Mouse (Mus musculus) erythroblast, embryonic 14.5 days (primary cell): ENCODE measurements around the gene Jmjd8.

Experiments used
- GATA1 ChIP-seq: IDR thresholded peaks from 2 replicates; pipeline ENCODE4 v1.6.1; 2012; ENCODE audit warnings: low read length, inconsistent platforms, mixed read lengths
- TAL1 ChIP-seq: IDR thresholded peaks from 3 replicates; pipeline ENCODE4 v1.6.1; 2012; ENCODE audit warnings: low read length, inconsistent platforms, mixed read lengths

GRCm38 (mm10) chr17:25833961-25834594 lies 5.4 kb downstream of the Jmjd8 start:
- TF ChIP-seq GATA1, result no peak
- TF ChIP-seq TAL1, result no peak
